Mouse (Mus musculus) limb, embryonic 15.5 days (tissue): ENCODE data around the gene Ogfod2. TPM values are rescaled to one million over a fixed set of nuclear protein-coding genes. Genes with fewer than 3 reads are reported as not detected.

Experiments used
- ATAC-seq: fragments of 200-750 bp; cut with Nextera tagmentation; 2 replicates; pipeline ENCODE4 v1.8.0; 2017; ENCODE audit warnings: low read depth, moderate TSS enrichment; ENCODE audit not compliant: insufficient number of reproducible peaks, low FRiP score, low TSS enrichment
- H3K27ac ChIP-seq: fragments of 300-500 bp; sonication (generic); 2 replicates; pipeline ENCODE4 v1.5.1; 2015; ENCODE audit warnings: moderate library complexity, mild to moderate bottlenecking, inconsistent platforms
- H3K27me3 ChIP-seq: fragments of 300-500 bp; sonication (generic); 2 replicates; pipeline ENCODE4 v1.6.1; 2015; ENCODE audit warnings: inconsistent platforms
- H3K36me3 ChIP-seq: fragments of 300-500 bp; sonication (generic); 2 replicates; pipeline ENCODE4 v1.6.1; 2015; ENCODE audit warnings: inconsistent platforms
- H3K4me1 ChIP-seq: fragments of 300-500 bp; sonication (generic); 2 replicates; pipeline ENCODE4 v1.6.1; 2015; ENCODE audit warnings: inconsistent platforms
- H3K4me2 ChIP-seq: fragments of 300-500 bp; sonication (generic); 2 replicates; pipeline ENCODE4 v1.6.1; 2015; ENCODE audit warnings: mild to moderate bottlenecking, inconsistent platforms
- H3K4me3 ChIP-seq: fragments of 300-500 bp; sonication (generic); 2 replicates; pipeline ENCODE4 v1.5.1; 2015; ENCODE audit warnings: mild to moderate bottlenecking, inconsistent platforms
- H3K9ac ChIP-seq: fragments of 300-500 bp; sonication (generic); 2 replicates; pipeline ENCODE4 v1.6.1; 2015; ENCODE audit warnings: inconsistent platforms
- H3K9me3 ChIP-seq: fragments of 300-500 bp; sonication (generic); 2 replicates; pipeline ENCODE4 v1.6.1; 2016; ENCODE audit warnings: inconsistent platforms
- WGBS: fragments of 180-500 bp; shearing (Covaris S2); methylation state at CpG from one replicate; pipeline ENCODE4 v1.1.7; 2015; 5-methylcytosine and 5-hydroxymethylcytosine counted together
- polyA plus RNA-seq: library from polyadenylated mRNA; unstranded; fragments of >200 nt; fragmentation: Nextera tagmentation; extraction: Ambion mirVana; gene quantifications from 2 replicates; pipeline ENCODE4 v1.2.1, GENCODE M21; 2015

The Ogfod2 gene
- polyA plus RNA-seq, 1 experiment from 2014 or later: 24.8 TPM

GRCm38 (mm10) chr5:124095596-124096232 lies 16.4 kb upstream of the Ogfod2 start, which contains the start of gene Abcb9:
Gene Abcb9 (minus strand): TSS chr5:124095798.
- Histone ChIP-seq H3K4me1 (peaks cover 18% of the 10 kb centered on the region), H3K27ac (no peak within 1 kb of the TSS), H3K9me3 (no peaks in the 10 kb centered on the region), H3K4me3 (peak within 1 kb of the TSS; percentile 50), H3K27me3 (peaks cover 15% of the 10 kb centered on the region), H3K36me3 (no peaks in the 10 kb centered on the region), H3K4me2 (peak within 1 kb of the TSS; percentile 87), H3K9ac (peak within 1 kb of the TSS; percentile 27)
- peak; percentile 60 for ATAC-seq
- 2% methylated on average over 42 of the region's 42 CpGs for WGBS

- no peak for ATAC-seq
- peaks cover 14% of the 10 kb centered on the region for H3K27me3 ChIP-seq
- no peaks in the 10 kb centered on the region for H3K36me3 ChIP-seq
- peaks cover 14% of the 10 kb centered on the region for H3K4me1 ChIP-seq
- H3K27ac ChIP-seq: no peak overlapping the region
- H3K4me3 ChIP-seq: no peak overlapping the region
- no peaks in the 10 kb centered on the region for H3K9me3 ChIP-seq
- WGBS: 83% methylated on average over 2 of the region's 2 CpGs
- H3K4me2 ChIP-seq: no peak overlapping the region
- no peak overlapping the region for H3K9ac ChIP-seq
These were observed 13.2 kb upstream of the Ogfod2 start for GRCm38 (mm10) chr5:124098923-124099322.

GRCm38 (mm10) chr5:124100128-124101044 lies 11.7 kb upstream of the Ogfod2 start:
- H3K36me3 ChIP-seq: no peaks in the 10 kb centered on the region
- WGBS: 86% methylated on average over 11 of the region's 11 CpGs
- H3K27ac ChIP-seq: no peak overlapping the region
- no peaks in the 10 kb centered on the region for H3K9me3 ChIP-seq
- H3K9ac ChIP-seq: no peak overlapping the region
- no peak for ATAC-seq
- no peak overlapping the region for H3K4me3 ChIP-seq
- H3K27me3 ChIP-seq: peaks cover 1% of the 10 kb centered on the region; the same call in 1 of the 2 replicates
- H3K4me2 ChIP-seq: no peak overlapping the region
- H3K4me1 ChIP-seq: peaks cover 3% of the 10 kb centered on the region

GRCm38 (mm10) chr5:124102326-124102725 lies 9.8 kb upstream of the Ogfod2 start:
- Histone ChIP-seq H3K27me3 (no peaks in the 10 kb centered on the region), H3K9ac (no peak overlapping the region), H3K9me3 (no peaks in the 10 kb centered on the region), H3K36me3 (no peaks in the 10 kb centered on the region), H3K4me1 (no peaks in the 10 kb centered on the region), H3K4me3 (no peak overlapping the region), H3K27ac (no peak overlapping the region), H3K4me2 (no peak overlapping the region)
- ATAC-seq: no peak
- WGBS: 84% methylated on average over 6 of the region's 6 CpGs

- no peaks in the 10 kb centered on the region for H3K36me3 ChIP-seq
- ATAC-seq: no peak
- no peak overlapping the region for H3K4me3 ChIP-seq
- no peaks in the 10 kb centered on the region for H3K27me3 ChIP-seq
- H3K4me1 ChIP-seq: no peaks in the 10 kb centered on the region
- H3K9ac ChIP-seq: no peak overlapping the region
- no peak overlapping the region for H3K4me2 ChIP-seq
- no peak overlapping the region for H3K27ac ChIP-seq
- WGBS: 83% methylated on average over 3 of the region's 3 CpGs
- H3K9me3 ChIP-seq: no peaks in the 10 kb centered on the region
These were observed 9.1 kb upstream of the Ogfod2 start for GRCm38 (mm10) chr5:124103020-124103419.

- no peak overlapping the region for H3K27ac ChIP-seq
- H3K9me3 ChIP-seq: no peaks in the 10 kb centered on the region
- no peak overlapping the region for H3K4me2 ChIP-seq
- no peak overlapping the region for H3K9ac ChIP-seq
- no peak for ATAC-seq
- H3K4me3 ChIP-seq: no peak overlapping the region
- 94% methylated on average over 9 of the region's 9 CpGs for WGBS
- no peaks in the 10 kb centered on the region for H3K27me3 ChIP-seq
- no peaks in the 10 kb centered on the region for H3K4me1 ChIP-seq
- no peaks in the 10 kb centered on the region for H3K36me3 ChIP-seq
These were observed 8.5 kb upstream of the Ogfod2 start for GRCm38 (mm10) chr5:124103552-124103951.

GRCm38 (mm10) chr5:124111077-124111741 lies 888 bp upstream of the Ogfod2 start:
- H3K4me3 ChIP-seq: peak overlapping the region; percentile 73
- ATAC-seq: peak; percentile 7; the same call in 1 of the 2 replicates
- 22% methylated on average over 17 of the region's 17 CpGs for WGBS
- H3K4me2 ChIP-seq: peak overlapping the region; percentile 92
- H3K9me3 ChIP-seq: no peaks in the 10 kb centered on the region
- H3K4me1 ChIP-seq: peaks cover 23% of the 10 kb centered on the region
- peaks cover 10% of the 10 kb centered on the region; the same call in 1 of the 2 replicates for H3K36me3 ChIP-seq
- H3K27me3 ChIP-seq: no peaks in the 10 kb centered on the region
- peak overlapping the region; percentile 54 for H3K9ac ChIP-seq
- H3K27ac ChIP-seq: peak overlapping the region; percentile 90

- Histone ChIP-seq H3K9me3 (no peaks in the 10 kb centered on the region), H3K9ac (peak overlapping the region; percentile 54), H3K36me3 (peaks cover 16% of the 10 kb centered on the region), H3K4me3 (peak overlapping the region; percentile 73), H3K27me3 (no peaks in the 10 kb centered on the region), H3K4me2 (peak overlapping the region; percentile 92), H3K27ac (peak overlapping the region; percentile 90), H3K4me1 (peaks cover 35% of the 10 kb centered on the region)
- ATAC-seq: 0 out of 2 replicates have a peak, but pooled peaks have one; percentile 6
- 1% methylated on average over 18 of the region's 18 CpGs for WGBS
These were observed 434 bp downstream of the Ogfod2 start for GRCm38 (mm10) chr5:124112531-124112930.

- Histone ChIP-seq H3K27ac (peak overlapping the region; percentile 90; the same call in 1 of the 2 replicates), H3K4me1 (peaks cover 40% of the 10 kb centered on the region)
- 18% methylated on average over 14 of the region's 14 CpGs for WGBS
These were observed 933 bp downstream of the Ogfod2 start for GRCm38 (mm10) chr5:124113030-124113429.

GRCm38 (mm10) chr5:124114276-124115025 lies 2.4 kb downstream of the Ogfod2 start:
- no peak overlapping the region for H3K27ac ChIP-seq
- peaks cover 47% of the 10 kb centered on the region for H3K4me1 ChIP-seq
- no peak for ATAC-seq
- no peaks in the 10 kb centered on the region for H3K9me3 ChIP-seq
- H3K4me2 ChIP-seq: no peak overlapping the region
- no peaks in the 10 kb centered on the region for H3K27me3 ChIP-seq
- H3K36me3 ChIP-seq: peaks cover 34% of the 10 kb centered on the region
- H3K9ac ChIP-seq: no peak overlapping the region
- WGBS: 91% methylated on average over 24 of the region's 24 CpGs
- no peak overlapping the region for H3K4me3 ChIP-seq

More at GRCm38 (mm10) chr5:124113030-124113429, 933 bp downstream of the Ogfod2 start:
- no peaks in the 10 kb centered on the region for H3K9me3 ChIP-seq
- H3K4me3 ChIP-seq: peak overlapping the region; percentile 73
- peaks cover 20% of the 10 kb centered on the region for H3K36me3 ChIP-seq
- no peak for ATAC-seq
- H3K9ac ChIP-seq: peak overlapping the region; percentile 54
- H3K27me3 ChIP-seq: no peaks in the 10 kb centered on the region
- H3K4me2 ChIP-seq: peak overlapping the region; percentile 92

- WGBS: 24% methylated on average over 7 of the region's 7 CpGs
- Histone ChIP-seq H3K27ac (peak overlapping the region; percentile 84), H3K36me3 (peaks cover 45% of the 10 kb centered on the region), H3K4me2 (peak overlapping the region; percentile 94), H3K27me3 (no peaks in the 10 kb centered on the region), H3K4me1 (peaks cover 52% of the 10 kb centered on the region), H3K9ac (peak overlapping the region; percentile 89), H3K9me3 (no peaks in the 10 kb centered on the region), H3K4me3 (peak overlapping the region; percentile 95)
- ATAC-seq: no peak
These were observed 3.4 kb downstream of the Ogfod2 start for GRCm38 (mm10) chr5:124115531-124115930.
